Mouse (Mus musculus) lung, postnatal 0 days (tissue): ENCODE measurements around the gene Fbxl19. TPM values are rescaled to one million over a fixed set of nuclear protein-coding genes. Genes with fewer than 3 reads are reported as not detected.
A peak's percentile ranks its signal among the peaks of the same experiment; 100 is the strongest.

Source experiments
- ATAC-seq: fragments of 200-750 bp; cut with Nextera tagmentation; 2 replicates; pipeline ENCODE4 v1.8.0; 2017; ENCODE audit warnings: moderate library complexity
- DNase-seq: peaks from one replicate; pipeline ENCODE4 v3.0.0-alpha.2; 2016; ENCODE audit warnings: low spot score
- H3K27ac ChIP-seq: fragments of 300-500 bp; sonication (generic); 2 replicates; pipeline ENCODE4 v1.5.1; 2014; ENCODE audit warnings: antibody characterized with exemption, mild to moderate bottlenecking, low read length, mixed read lengths
- H3K27me3 ChIP-seq: fragments of 300-500 bp; sonication (generic); replicated peaks from 2 replicates; pipeline ENCODE4 v1.6.1; 2014; ENCODE audit warnings: low read length, mixed read lengths; ENCODE audit not compliant: insufficient read depth
- H3K36me3 ChIP-seq: fragments of 300-500 bp; sonication (generic); 2 replicates; pipeline ENCODE4 v1.6.1; 2014; ENCODE audit warnings: low read length, mixed read lengths; ENCODE audit not compliant: insufficient read depth
- H3K4me1 ChIP-seq: fragments of 300-500 bp; sonication (generic); 2 replicates; pipeline ENCODE4 v1.6.1; 2014; ENCODE audit warnings: antibody characterized with exemption, low read depth, low read length, mixed read lengths; ENCODE audit not compliant: insufficient read depth
- H3K4me2 ChIP-seq: fragments of 300-500 bp; sonication (generic); replicated peaks from 2 replicates; pipeline ENCODE4 v1.6.1; 2014; ENCODE audit warnings: low read depth, mild to moderate bottlenecking, low read length, moderate library complexity, mixed read lengths
- H3K4me3 ChIP-seq: fragments of 300-500 bp; sonication (generic); 2 replicates; pipeline ENCODE4 v1.5.1; 2014; ENCODE audit warnings: low read depth, low read length
- H3K9ac ChIP-seq: fragments of 300-500 bp; sonication (generic); replicated peaks from 2 replicates; pipeline ENCODE4 v1.6.1; 2014; ENCODE audit warnings: low read depth, mild to moderate bottlenecking
- H3K9me3 ChIP-seq: fragments of 300-500 bp; sonication (generic); 2 replicates; pipeline ENCODE4 v1.6.1; 2016; ENCODE audit warnings: low read length, mixed read lengths
- CTCF ChIP-seq: IDR thresholded peaks from 2 replicates; pipeline ENCODE4 v1.5.1; 2016; ENCODE audit warnings: antibody characterized with exemption, mild to moderate bottlenecking
- EP300 ChIP-seq: IDR thresholded peaks from 2 replicates; pipeline ENCODE4 v1.6.1; 2016; ENCODE audit warnings: antibody characterized with exemption, mild to moderate bottlenecking, control low read depth
- WGBS: fragments of 180-500 bp; shearing (Covaris S2); extraction: QIAGEN DNeasy Blood & Tissue Kit; methylation state at CpG from one replicate; pipeline ENCODE4 v1.1.7; 2014; 5-methylcytosine and 5-hydroxymethylcytosine counted together
- polyA plus RNA-seq: library from polyadenylated mRNA; unstranded; fragments of >200 nt; fragmentation: Nextera tagmentation; extraction: Ambion mirVana; gene quantifications from 2 replicates; pipeline ENCODE4 v1.2.1, GENCODE M21; 2015

Fbxl19 gene
- polyA plus RNA-seq, 1 experiment from 2014 or later, result 1.6 TPM

DNA sequence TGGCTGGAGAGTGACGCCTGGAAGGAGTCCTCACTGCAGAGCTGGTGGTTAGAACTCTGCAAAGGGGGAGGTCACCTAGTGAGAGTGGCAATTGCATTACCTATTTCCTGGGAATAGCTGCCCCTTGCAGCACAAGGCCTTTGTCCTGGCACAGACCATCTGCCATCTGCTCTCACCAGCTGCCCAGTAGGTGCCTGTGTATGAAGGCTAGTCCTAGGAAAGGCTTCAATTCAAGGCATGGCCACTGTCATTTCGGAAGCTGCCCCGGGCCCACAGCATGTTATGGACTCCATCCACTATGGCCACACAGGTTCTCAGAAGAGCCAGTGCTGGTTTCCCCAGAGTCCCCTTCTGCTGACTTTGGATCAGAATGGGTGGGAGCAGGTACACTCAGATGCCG is 54.2 kb downstream of the Fbxl19 start:
- Histone ChIP-seq H3K4me1 (peaks cover 3% of the 10 kb centered on the region; the same call in 1 of the 2 replicates), H3K27ac (no peak overlapping the region), H3K4me3 (no peak overlapping the region), H3K27me3 (no peaks in the 10 kb centered on the region), H3K9ac (no peak overlapping the region), H3K4me2 (no peak overlapping the region), H3K9me3 (no peaks in the 10 kb centered on the region), H3K36me3 (peaks cover 46% of the 10 kb centered on the region)
- ATAC-seq (no peak), DNase-seq (no peak)
- TF ChIP-seq CTCF, result no peak
- TF ChIP-seq EP300, result no peak
- WGBS, result 85% methylated on average over 4 of the region's 4 CpGs

- Histone ChIP-seq H3K36me3 (peaks cover 46% of the 10 kb centered on the region), H3K9me3 (no peaks in the 10 kb centered on the region), H3K9ac (no peak overlapping the region), H3K4me1 (peaks cover 3% of the 10 kb centered on the region; the same call in 1 of the 2 replicates), H3K4me2 (no peak overlapping the region), H3K4me3 (no peak overlapping the region), H3K27me3 (no peaks in the 10 kb centered on the region), H3K27ac (no peak overlapping the region)
- TF ChIP-seq EP300, result no peak
- no peak for TF ChIP-seq CTCF
- no peak for ATAC-seq
- DNase-seq, result no peak
- 88% methylated on average over 13 of the region's 13 CpGs for WGBS
Observed at GRCm38 (mm10) chr7:127799211-127799610, 54.9 kb downstream of the Fbxl19 start.

DNA sequence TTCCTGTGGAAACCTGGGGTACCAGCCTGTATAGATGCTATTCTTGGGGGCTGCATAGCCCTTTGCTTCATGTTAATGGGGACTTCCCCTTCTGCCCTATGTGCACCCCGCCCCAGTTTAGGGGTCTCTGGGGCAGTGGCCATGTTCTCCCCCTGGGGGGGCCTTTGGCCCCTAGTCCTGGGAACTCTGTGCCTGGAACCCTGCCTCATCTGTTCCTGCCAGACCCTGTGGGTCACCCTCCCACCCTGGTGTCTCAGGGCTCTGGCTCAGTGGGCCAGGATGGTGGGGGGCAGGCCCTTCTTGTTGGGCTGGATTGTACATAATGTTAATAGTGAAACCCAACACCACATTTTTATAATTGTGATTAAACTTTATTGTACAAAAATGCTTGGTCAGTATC is 55.4 kb downstream of the Fbxl19 start:
- no peak overlapping the region for H3K4me3 ChIP-seq
- no peaks in the 10 kb centered on the region for H3K27me3 ChIP-seq
- H3K36me3 ChIP-seq, result peaks cover 45% of the 10 kb centered on the region
- H3K4me1 ChIP-seq, result peaks cover 3% of the 10 kb centered on the region; the same call in 1 of the 2 replicates
- no peak overlapping the region for H3K9ac ChIP-seq
- no peak overlapping the region for H3K4me2 ChIP-seq
- no peak overlapping the region for H3K27ac ChIP-seq
- WGBS, result 100% methylated on average over 1 of the region's 1 CpGs
- TF ChIP-seq CTCF, result no peak
- no peak for TF ChIP-seq EP300
- no peaks in the 10 kb centered on the region for H3K9me3 ChIP-seq
- ATAC-seq, result no peak
- DNase-seq, result no peak

GRCm38 (mm10) chr7:127800435-127801009 is 56.2 kb downstream of the Fbxl19 start, which contains the start of gene Hsd3b7:
TSS of gene Hsd3b7 (plus strand) at chr7:127800604.
- H3K9ac ChIP-seq, result peak within 1 kb of the TSS; percentile 20; the same call in 1 of the 2 replicates
- 17% methylated on average over 6 of the region's 6 CpGs for WGBS
- peak; percentile 98 for ATAC-seq
- no peaks in the 10 kb centered on the region for H3K27me3 ChIP-seq
- H3K4me1 ChIP-seq, result peaks cover 3% of the 10 kb centered on the region; the same call in 1 of the 2 replicates
- H3K36me3 ChIP-seq, result peaks cover 37% of the 10 kb centered on the region
- H3K27ac ChIP-seq, result peak within 1 kb of the TSS; percentile 68
- H3K4me3 ChIP-seq, result peak within 1 kb of the TSS; percentile 16; the same call in 1 of the 2 replicates
- TF ChIP-seq CTCF (peak; percentile 98), EP300 (peak; percentile 82)
- peak within 1 kb of the TSS; percentile 54 for H3K4me2 ChIP-seq
- no peaks in the 10 kb centered on the region for H3K9me3 ChIP-seq
- peak; percentile 97 for DNase-seq

DNA sequence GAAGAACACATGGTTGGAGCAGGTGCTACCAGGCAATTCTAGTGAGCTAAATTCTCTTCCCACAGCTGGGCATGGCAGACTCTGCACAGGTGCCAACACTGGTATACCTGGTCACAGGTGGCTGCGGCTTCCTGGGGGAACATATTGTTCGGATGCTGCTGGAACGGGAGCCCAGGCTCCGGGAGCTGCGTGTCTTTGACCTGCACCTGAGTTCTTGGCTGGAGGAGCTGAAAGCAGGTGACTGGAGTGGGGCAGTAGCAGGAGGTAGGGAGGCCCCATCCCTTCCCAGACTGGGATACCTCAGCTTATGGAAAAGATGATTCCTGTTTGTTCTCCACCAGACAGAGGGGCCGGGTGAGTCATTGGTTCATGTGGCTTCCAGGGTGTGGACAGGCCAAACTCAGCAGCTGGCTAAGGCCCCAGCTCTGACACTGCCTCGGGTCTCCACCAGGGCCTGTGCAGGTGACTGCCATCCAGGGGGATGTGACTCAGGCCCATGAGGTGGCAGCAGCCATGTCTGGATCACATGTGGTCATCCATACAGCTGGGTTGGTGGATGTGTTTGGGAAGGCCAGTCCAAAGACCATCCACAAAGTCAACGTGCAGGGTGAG is 56.8 kb downstream of the Fbxl19 start:
- ATAC-seq (peak; percentile 14), DNase-seq (no peak)
- H3K9me3 ChIP-seq, result no peaks in the 10 kb centered on the region
- H3K4me3 ChIP-seq, result peak overlapping the region; percentile 16; the same call in 1 of the 2 replicates
- peak overlapping the region; percentile 68 for H3K27ac ChIP-seq
- peak overlapping the region; percentile 20; the same call in 1 of the 2 replicates for H3K9ac ChIP-seq
- peaks cover 31% of the 10 kb centered on the region for H3K36me3 ChIP-seq
- no peaks in the 10 kb centered on the region for H3K27me3 ChIP-seq
- peaks cover 3% of the 10 kb centered on the region; the same call in 1 of the 2 replicates for H3K4me1 ChIP-seq
- 84% methylated on average over 8 of the region's 8 CpGs for WGBS
- H3K4me2 ChIP-seq, result peak overlapping the region; percentile 54
- TF ChIP-seq CTCF, result no peak
- no peak for TF ChIP-seq EP300

- no peak for ATAC-seq
- Histone ChIP-seq H3K36me3 (peaks cover 19% of the 10 kb centered on the region), H3K27me3 (no peaks in the 10 kb centered on the region), H3K27ac (no peak overlapping the region), H3K9ac (no peak overlapping the region), H3K4me1 (peaks cover 3% of the 10 kb centered on the region; the same call in 1 of the 2 replicates), H3K4me3 (no peak overlapping the region), H3K9me3 (no peaks in the 10 kb centered on the region), H3K4me2 (no peak overlapping the region)
- WGBS, result 90% methylated on average over 17 of the region's 17 CpGs
- DNase-seq, result no peak
- TF ChIP-seq EP300 (no peak), CTCF (no peak)
Observed at GRCm38 (mm10) chr7:127802313-127802712, 58.0 kb downstream of the Fbxl19 start.
